ENCODE assay signal across 8 mouse cellular contexts in the genomic region with DNA sequence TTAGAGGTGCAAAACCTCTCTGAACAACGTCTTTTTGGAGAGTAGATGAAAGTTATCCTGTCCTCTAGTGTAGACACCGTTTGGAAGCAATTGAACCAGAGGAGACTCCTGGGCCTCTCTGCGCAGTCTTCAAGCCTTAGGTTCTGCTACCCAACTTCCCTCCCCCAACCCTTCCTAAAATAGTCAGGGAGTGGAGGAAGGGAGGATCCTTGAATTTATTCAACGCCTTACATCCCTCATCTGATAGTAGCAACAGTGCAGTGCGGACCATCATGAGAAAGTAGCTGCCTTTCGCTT. TPM values are rescaled to one million over a fixed set of nuclear protein-coding genes. Genes with fewer than 3 reads are reported as not detected.
DNase-seq lines count a peak whose midpoint lies in the region; ATAC-seq and TF ChIP-seq lines count a peak whose summit lies in the region.

No protein-coding gene starts in this region.

- H3K27me3 ChIP-seq in liver, adult 2 months (ENCODE audit: control insufficient read depth, insufficient read depth, low read length) = peaks cover 6% of the 10 kb centered on the region; the same call in 1 of the 2 replicates
- peaks cover 6% of the 10 kb centered on the region; the same call in 1 of the 2 replicates for H3K27me3 ChIP-seq in heart, embryonic 11.5 days (ENCODE audit: control insufficient read depth, insufficient read depth, low read length)
- H3K27me3 ChIP-seq in liver, embryonic 12.5 days (replicated peaks) = peaks cover 16% of the 10 kb centered on the region

- H3K4me1 ChIP-seq in liver, adult 2 months (ENCODE audit: control insufficient read depth, insufficient read depth, low read length) = no peaks in the 10 kb centered on the region
- H3K4me1 ChIP-seq in heart, embryonic 11.5 days (ENCODE audit: control insufficient read depth, insufficient read depth, low read length) = no peaks in the 10 kb centered on the region
- H3K4me1 ChIP-seq in liver, embryonic 12.5 days = peaks cover 12% of the 10 kb centered on the region; the same call in 1 of the 2 replicates
- H3K4me1 ChIP-seq in olfactory bulb, adult 2 months (ENCODE audit: control insufficient read depth, insufficient read depth, low read length) = peaks cover 17% of the 10 kb centered on the region

- peak overlapping the region; percentile 76 for H3K4me3 ChIP-seq in liver, adult 2 months (ENCODE audit: insufficient read depth, low read depth, low read length)
- H3K4me3 ChIP-seq in heart, embryonic 11.5 days (ENCODE audit: low read depth, low read length) = peak overlapping the region; percentile 58
- peak overlapping the region; percentile 57 for H3K4me3 ChIP-seq in liver, embryonic 12.5 days
- peak overlapping the region; percentile 86 for H3K4me3 ChIP-seq in olfactory bulb, adult 2 months (ENCODE audit: insufficient read depth, low read depth, low read length)

- WGBS in liver, adult 2 months = 13% methylated on average over 6 of the region's 6 CpGs
- WGBS in heart, embryonic 11.5 days (ENCODE audit: insufficient replicate concordance) = 4% methylated on average over 6 of the region's 6 CpGs
- 7% methylated on average over 6 of the region's 6 CpGs for WGBS in liver, embryonic 12.5 days (ENCODE audit: insufficient replicate concordance)
- WGBS in olfactory bulb, adult 2 months = 2% methylated on average over 6 of the region's 6 CpGs

- H3K4me2 ChIP-seq in heart, embryonic 11.5 days = peak overlapping the region; percentile 90
- H3K4me2 ChIP-seq in liver, embryonic 12.5 days = peak overlapping the region; percentile 77

- no peak for DNase-seq in liver, adult 2 months (ENCODE audit: extremely low read depth, low read depth, low spot score)
- no peak for DNase-seq in liver
- no peak for DNase-seq in adipocyte (ENCODE audit: low spot score)
- DNase-seq in cerebellum, adult 9-11 months = no peak
- no peak for DNase-seq in Muller cell, postnatal 12 days (ENCODE audit: inconsistent ontology term)

- no peaks in the 10 kb centered on the region for H3K9me3 ChIP-seq in heart, embryonic 11.5 days (replicated peaks; ENCODE audit: control insufficient read depth, low read length)
- no peaks in the 10 kb centered on the region for H3K9me3 ChIP-seq in liver, embryonic 12.5 days (replicated peaks)

- no peak for ATAC-seq in heart, embryonic 11.5 days (replicated peaks; ENCODE audit: insufficient number of reproducible peaks, low FRiP score, low TSS enrichment)
- ATAC-seq in liver, embryonic 12.5 days = peak; percentile 13; the same call in 1 of the 2 replicates

- H3K27ac ChIP-seq in liver, adult 2 months (replicated peaks; ENCODE audit: insufficient read depth, low read depth, low read length) = no peak overlapping the region
- no peak overlapping the region for H3K27ac ChIP-seq in heart, embryonic 11.5 days (ENCODE audit: low read depth, low read length)
- no peak overlapping the region for H3K27ac ChIP-seq in liver, embryonic 12.5 days
- H3K27ac ChIP-seq in olfactory bulb, adult 2 months (ENCODE audit: insufficient read depth, low read depth, low read length) = peak overlapping the region; percentile 93

- H3K36me3 ChIP-seq in liver, adult 2 months (ENCODE audit: control insufficient read depth, insufficient read depth, low read length) = no peaks in the 10 kb centered on the region
- H3K36me3 ChIP-seq in heart, embryonic 11.5 days (ENCODE audit: control insufficient read depth, insufficient read depth, low read length) = no peaks in the 10 kb centered on the region
- no peaks in the 10 kb centered on the region for H3K36me3 ChIP-seq in liver, embryonic 12.5 days

- no peak for TF ChIP-seq CTCF in liver, adult 2 months (IDR thresholded peaks at IDR 0.05; ENCODE audit: low read depth, low read length)
- TF ChIP-seq CTCF in olfactory bulb, adult 2 months (IDR thresholded peaks at IDR 0.05; ENCODE audit: insufficient read depth, low read depth, low read length) = no peak

- no peak for TF ChIP-seq POLR2A in liver, adult 2 months (IDR thresholded peaks at IDR 0.05; ENCODE audit: extremely low read depth, insufficient read depth, low read length)
- no peak for TF ChIP-seq POLR2A in olfactory bulb, adult 2 months (IDR thresholded peaks at IDR 0.05; ENCODE audit: insufficient read depth, low read depth, low read length)

- H3K9ac ChIP-seq in liver, adult 2 months (ENCODE audit: low read depth, low read length) = no peak overlapping the region
- peak overlapping the region; percentile 43; the same call in 1 of the 2 replicates for H3K9ac ChIP-seq in heart, embryonic 11.5 days (ENCODE audit: low read depth, low read length)
- H3K9ac ChIP-seq in liver, embryonic 12.5 days = no peak overlapping the region

- H3K79me2 ChIP-seq in liver, adult 2 months (ENCODE audit: control insufficient read depth, insufficient read depth, low read length) = no peaks in the 10 kb centered on the region

RNA-seq across cellular contexts. Expression of a gene that starts 1.5 kb away (rescaled TPM):
- 26.4 and 33.6 TPM in 2 replicates for total RNA-seq in liver, adult 2 months (2014; rRNA removed)
- 7.5 and 9.6 TPM in 2 replicates for polyA plus RNA-seq in liver, adult 2 months (2012; rRNA removed)
- 13.7 and 18.2 TPM in 2 replicates for polyA plus RNA-seq in heart, embryonic 11.5 days (2014; fragmentation: Nextera tagmentation; extraction: Ambion mirVana)
- 4.4 and 4.7 TPM in 2 replicates for polyA plus RNA-seq in liver, embryonic 12.5 days (2016; fragmentation: Nextera tagmentation; extraction: Ambion mirVana)
- 78.3 and 140 TPM in 2 replicates for polyA plus RNA-seq in olfactory bulb, adult 2 months (2012; ENCODE audit: insufficient read depth, insufficient read length, low replicate concordance, missing spikeins)

RNA-seq across cellular contexts. Expression of a gene that starts 43.8 kb away (rescaled TPM):
- total RNA-seq in liver, adult 2 months (2014; rRNA removed) = 2.5 and 2.8 TPM in 2 replicates
- 0.51 and 1.1 TPM in 2 replicates for polyA plus RNA-seq in liver, adult 2 months (2012; rRNA removed)
- 3.8 and 4.5 TPM in 2 replicates for polyA plus RNA-seq in heart, embryonic 11.5 days (2014; fragmentation: Nextera tagmentation; extraction: Ambion mirVana)
- 3.0 TPM in 2 replicates for polyA plus RNA-seq in liver, embryonic 12.5 days (2016; fragmentation: Nextera tagmentation; extraction: Ambion mirVana)
- polyA plus RNA-seq in olfactory bulb, adult 2 months (2012; ENCODE audit: insufficient read depth, insufficient read length, low replicate concordance, missing spikeins) = not detected in 2 replicates
